ENCODE assay signal across 28 mouse cellular contexts in genomic region chr8:11898814-11899213, GRCm38 (mm10). TPM values are rescaled to one million over a fixed set of nuclear protein-coding genes. Genes with fewer than 3 reads are reported as not detected.
"Had no signal": no experiment of that assay in that cellular context is flagged by ENCODE, and none has a peak within 500 bp of the region (broad histone marks: within the 10 kb centered on the region; RNA-seq: fewer than 3 reads in every experiment).

No protein-coding gene starts in this region.

- H3K4me1 ChIP-seq: heart, embryonic 13.5 days; heart, embryonic 15.5 days; kidney, embryonic 15.5 days; limb, embryonic 13.5 days; limb, embryonic 15.5 days had no signal

- H3K27me3 ChIP-seq: hindbrain, embryonic 15.5 days; kidney, embryonic 15.5 days had no signal

- H3K9ac ChIP-seq: forebrain, embryonic 15.5 days; forebrain, postnatal 0 days; heart, embryonic 13.5 days; heart, embryonic 15.5 days; hindbrain, embryonic 12.5 days; hindbrain, embryonic 15.5 days; kidney, embryonic 15.5 days; limb, embryonic 13.5 days; limb, embryonic 15.5 days had no signal

- H3K27ac ChIP-seq: forebrain, embryonic 15.5 days; heart, embryonic 13.5 days; heart, embryonic 15.5 days; hindbrain, embryonic 12.5 days; hindbrain, embryonic 15.5 days; hindbrain, postnatal 0 days; kidney, embryonic 15.5 days; kidney, postnatal 0 days; limb, embryonic 13.5 days; limb, embryonic 15.5 days had no signal

- DNase-seq: forebrain, postnatal 0 days; gastrocnemius, postnatal 14 days; heart, adult 18-20 months; heart, postnatal 14 days; heart, postnatal 36 days; kidney, adult 11 months; kidney, adult 2 months; kidney, adult 9 months; kidney, postnatal 14 days; kidney, postnatal 36 days; layer of hippocampus, adult 9-11 months; layer of hippocampus, postnatal 36 days; left cerebral cortex, postnatal 4 days had no signal

- ATAC-seq: forebrain, embryonic 15.5 days; forebrain, postnatal 0 days; hindbrain, postnatal 0 days; intestine, embryonic 16.5 days had no signal

- H3K9me3 ChIP-seq: forebrain, embryonic 15.5 days; heart, embryonic 13.5 days; heart, embryonic 15.5 days; hindbrain, embryonic 12.5 days; hindbrain, embryonic 15.5 days; kidney, embryonic 15.5 days; limb, embryonic 13.5 days; limb, embryonic 15.5 days had no signal

- H3K4me2 ChIP-seq: forebrain, embryonic 15.5 days; heart, embryonic 11.5 days; heart, embryonic 13.5 days; heart, embryonic 15.5 days; hindbrain, embryonic 12.5 days; hindbrain, embryonic 15.5 days; kidney, embryonic 15.5 days; limb, embryonic 13.5 days; limb, embryonic 15.5 days had no signal

- H3K36me3 ChIP-seq: forebrain, embryonic 15.5 days; heart, embryonic 13.5 days; heart, embryonic 15.5 days; hindbrain, embryonic 12.5 days; hindbrain, embryonic 15.5 days; kidney, embryonic 15.5 days; limb, embryonic 13.5 days; limb, embryonic 15.5 days had no signal

- H3K4me3 ChIP-seq: forebrain, embryonic 15.5 days; heart, embryonic 13.5 days; heart, embryonic 15.5 days; hindbrain, embryonic 12.5 days; hindbrain, embryonic 15.5 days; kidney, embryonic 15.5 days; limb, embryonic 13.5 days; limb, embryonic 15.5 days had no signal

RNA-seq across cellular contexts. Expression of gene Tex29, which starts 58.5 kb away (rescaled TPM):
- polyA plus RNA-seq: heart, embryonic 11.5 days; intestine, embryonic 14.5 days; intestine, embryonic 16.5 days; kidney, adult 2 months; kidney, embryonic 15.5 days; large intestine, adult 2 months; limb, embryonic 11.5 days; limb, embryonic 15.5 days had no signal
